Mouse (Mus musculus) heart, postnatal 10 days (tissue): Measurements from ENCODE around the gene Ubr1. TPM values are rescaled to one million over a fixed set of nuclear protein-coding genes. Genes with fewer than 3 reads are reported as not detected.

Experiments
- DNase-seq, 2 experiments: peaks; one replicate each; pipeline ENCODE4 v3.0.0; 2021
- intact Hi-C: fragments of 180-260 bp; cut with DNase I; formaldehyde crosslinking; loops from one replicate; pipeline ENCODE4 v1.15.1; 2025
- microRNA-seq, 2 experiments: library from miRNA; unstranded; fragments of <30 nt; microRNA quantifications; one replicate each; pipeline ENCODE4 v1.2.0; 2022
- total RNA-seq, 2 experiments: library from RNA; stranded (reverse); gene quantifications; 2 replicates each; pipeline ENCODE4 v1.2.3; 2021

The Ubr1 gene
- total RNA-seq, 2 experiments from 2014 or later, result 25.9 to 31.9 TPM

DNA sequence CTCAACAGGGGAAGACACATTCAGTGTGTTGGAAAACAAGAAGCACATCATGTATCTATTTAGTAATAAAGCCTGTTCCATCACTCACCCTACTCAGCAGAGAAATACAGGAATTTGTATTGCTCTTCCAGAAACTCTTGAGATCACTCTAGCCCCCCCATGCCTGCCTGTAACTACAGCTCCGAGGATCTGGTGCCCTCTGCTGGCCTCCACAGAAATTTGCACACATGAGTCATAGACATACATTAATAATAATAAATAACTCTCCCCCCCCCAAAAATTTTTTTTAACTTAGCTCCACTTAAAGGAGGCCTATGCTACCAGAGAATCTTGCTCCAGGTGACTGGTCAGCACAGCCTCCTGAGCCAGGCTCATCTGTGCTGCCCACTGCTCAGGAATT is 104.0 kb downstream of the Ubr1 start:
- intact Hi-C loops, result loop anchor here (5.0 kb wide), 1 partner anchor 129 kb away; no protein-coding TSS in a partner anchor
- DNase-seq, result peak; percentile 30 to 44

GRCm38 (mm10) chr2:120863389-120863788 is 107.1 kb downstream of the Ubr1 start:
- DNase-seq, result no peak
- intact Hi-C loops, result no loop called here

- no peak for DNase-seq
- intact Hi-C loops, result no loop called here
Observed at GRCm38 (mm10) chr2:120860699-120861098, 109.8 kb downstream of the Ubr1 start.

GRCm38 (mm10) chr2:120858131-120858530 is 112.4 kb downstream of the Ubr1 start:
- no peak for DNase-seq
- intact Hi-C loops, result no loop called here

- intact Hi-C loops, result no loop called here
- no peak for DNase-seq
Observed at GRCm38 (mm10) chr2:120853151-120853550, 117.4 kb downstream of the Ubr1 start.

DNA sequence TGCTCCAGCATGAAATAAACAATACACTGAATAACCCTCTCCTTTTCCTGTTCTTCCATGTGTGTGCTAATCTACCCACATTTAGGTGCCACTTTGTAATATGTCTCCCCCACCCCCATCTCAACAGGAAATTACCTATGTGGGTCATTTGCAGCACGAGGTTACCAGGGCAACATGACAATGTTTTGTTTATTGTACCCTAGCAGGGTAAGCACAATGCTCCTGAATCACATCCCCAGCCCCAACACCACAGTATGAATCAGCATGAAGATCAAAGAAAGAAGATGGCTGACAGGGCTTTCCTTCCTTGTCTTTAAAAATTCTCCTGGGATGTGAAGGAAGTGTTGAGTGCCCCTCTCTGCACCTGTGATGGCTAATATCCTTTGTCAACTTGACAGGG is 117.9 kb downstream of the Ubr1 start:
- intact Hi-C loops, result no loop called here
- DNase-seq, result no peak

DNA sequence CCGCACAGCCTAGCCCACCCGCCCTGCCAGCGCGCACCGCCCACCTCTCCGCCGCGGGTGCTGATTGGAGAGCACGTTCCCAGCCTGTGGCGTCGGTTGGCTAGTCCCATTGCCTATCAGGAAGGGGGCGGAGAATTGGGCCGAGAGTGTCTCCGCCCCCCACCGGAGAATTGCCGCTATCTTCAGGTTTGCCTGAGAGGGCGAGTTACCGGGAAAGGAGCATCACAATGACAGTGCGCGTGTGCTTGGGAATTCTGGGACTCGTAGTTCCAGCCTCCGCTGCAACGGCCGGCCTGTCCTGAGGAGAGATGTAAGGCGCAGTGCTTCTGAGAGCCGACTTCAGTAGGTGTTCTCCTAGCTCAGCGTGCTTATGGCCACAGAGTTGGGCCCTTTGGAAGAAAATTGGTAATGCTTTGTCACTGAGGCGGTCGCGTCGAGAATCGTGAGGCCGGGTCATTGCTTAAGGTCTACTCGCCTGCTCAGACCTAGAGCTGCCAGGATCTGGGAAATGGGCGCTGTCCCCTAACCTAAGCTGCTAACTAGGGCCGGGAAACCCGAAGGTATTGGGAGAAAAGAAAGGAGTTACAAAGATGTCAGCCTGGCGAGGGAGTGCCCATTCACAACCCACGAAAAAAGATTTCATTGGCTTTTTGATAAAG is 120.0 kb downstream of the Ubr1 start, which contains the start of gene Ttbk2:
Ttbk2 (minus strand) TSS at position 181 of the 659 bp plus-strand sequence.
- peak; percentile 98 to 99 for DNase-seq
- intact Hi-C loops, result loop anchor here (2.0 kb wide), 1 partner anchor 120 kb away; no protein-coding TSS in a partner anchor

- intact Hi-C loops, result loop anchor here (2.0 kb wide), 1 partner anchor 119 kb away; no protein-coding TSS in a partner anchor
- no peak for DNase-seq
Observed at GRCm38 (mm10) chr2:120849449-120850423, 120.8 kb downstream of the Ubr1 start, which contains the start of gene Cdan1. Gene Cdan1, minus strand, starts transcription at chr2:120850128.

DNA sequence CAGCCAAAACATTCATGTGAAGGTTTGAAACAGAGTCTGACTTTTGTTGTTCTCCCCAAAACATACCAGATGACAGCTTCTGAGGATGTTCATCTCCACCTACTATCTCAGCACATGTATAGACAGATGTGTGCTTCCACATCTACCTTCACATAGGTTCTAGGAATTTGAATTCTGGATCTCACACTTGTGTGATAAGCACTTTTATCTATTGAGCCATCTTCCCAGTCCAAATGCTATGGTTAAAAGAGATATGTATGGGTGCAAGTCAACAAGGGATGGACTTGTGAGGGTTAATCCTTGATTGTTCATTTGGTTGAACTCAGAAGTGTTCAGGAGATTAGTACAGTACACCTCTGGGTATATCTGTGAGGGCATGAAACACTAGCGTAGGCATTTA is 125.2 kb downstream of the Ubr1 start:
- DNase-seq, result no peak
- intact Hi-C loops, result no loop called here

- intact Hi-C loops, result no loop called here
- DNase-seq, result no peak
Observed at GRCm38 (mm10) chr2:120843990-120844389, 126.5 kb downstream of the Ubr1 start.

DNA sequence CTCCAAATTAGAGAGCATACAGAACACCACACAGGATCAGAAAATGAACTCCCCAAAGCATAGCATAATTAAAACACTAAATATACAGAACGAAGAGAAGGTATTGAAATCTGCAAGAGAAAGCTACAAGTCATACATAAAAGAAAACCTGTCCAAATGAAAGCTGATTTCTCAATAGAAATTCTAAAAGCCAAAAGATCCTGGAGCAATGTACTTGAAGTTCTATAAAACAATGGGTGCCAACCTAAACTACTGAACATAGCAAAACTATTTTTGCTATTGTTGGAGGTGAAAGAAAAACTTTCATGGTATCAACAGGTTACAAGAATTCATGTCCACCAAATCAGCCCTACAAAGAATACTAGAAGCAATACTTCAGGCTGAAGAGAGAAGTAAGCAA is 129.3 kb downstream of the Ubr1 start:
- intact Hi-C loops, result no loop called here
- DNase-seq, result no peak

GRCm38 (mm10) chr2:120835167-120835566 is 135.3 kb downstream of the Ubr1 start:
- no peak for DNase-seq
- intact Hi-C loops, result no loop called here

- DNase-seq, result no peak
- intact Hi-C loops, result no loop called here
Observed at GRCm38 (mm10) chr2:120826936-120827638, 143.4 kb downstream of the Ubr1 start.

Small RNA genes lying within 50 kb of the gene (microRNA-seq; reads per million reads assigned to microRNA genes)
- 0 reads per million in 2 experiments for gene Gm44325

Other genes starting within 250 kb of the Ubr1 start
- 10 to 100 TPM; 18.5 to 19.5 TPM for gene Cdan1, start 120.6 kb downstream of the Ubr1 start, total RNA-seq
- 10 to 100 TPM; 14.4 to 16.4 TPM for gene Ttbk2, start 120.1 kb downstream of the Ubr1 start, total RNA-seq
- 1 to 10 TPM; 3.3 to 5.0 TPM for gene Tmem62, start 6.3 kb upstream of the Ubr1 start, total RNA-seq
- gene Ccndbp1, start 37.7 kb upstream of the Ubr1 start, total RNA-seq, result 10 to 100 TPM; 28.4 to 31.7 TPM
- under 1 TPM; 0.47 to 0.93 TPM for gene Epb42, start 66.4 kb upstream of the Ubr1 start, total RNA-seq
- gene Tgm5, start 115.1 kb upstream of the Ubr1 start, total RNA-seq, result not detected
- gene Tgm7, start 139.1 kb upstream of the Ubr1 start, total RNA-seq, result not detected
- gene Adal, start 169.7 kb upstream of the Ubr1 start, total RNA-seq, result 10 to 100 TPM; 10.4 to 13.6 TPM
- gene Lcmt2, start 169.9 kb upstream of the Ubr1 start, total RNA-seq, result 10 to 100 TPM; 10.2 to 12.6 TPM
- gene Tubgcp4, start 199.9 kb upstream of the Ubr1 start, total RNA-seq, result 10 to 100 TPM; 16.1 to 18.0 TPM
- 1 to 10 TPM; 8.0 to 9.5 TPM for gene Zscan29, start 200.4 kb upstream of the Ubr1 start, total RNA-seq